Mouse (Mus musculus) frontal cortex, postnatal 25 days (tissue): Measurements from ENCODE around the gene Yif1a.

Experiments used
- DNase-seq, 2 experiments: peaks; one replicate each; pipeline ENCODE4 v3.0.0; 2022; ENCODE audit warnings: low spot score in 2 of 2

Yif1a gene

DNA sequence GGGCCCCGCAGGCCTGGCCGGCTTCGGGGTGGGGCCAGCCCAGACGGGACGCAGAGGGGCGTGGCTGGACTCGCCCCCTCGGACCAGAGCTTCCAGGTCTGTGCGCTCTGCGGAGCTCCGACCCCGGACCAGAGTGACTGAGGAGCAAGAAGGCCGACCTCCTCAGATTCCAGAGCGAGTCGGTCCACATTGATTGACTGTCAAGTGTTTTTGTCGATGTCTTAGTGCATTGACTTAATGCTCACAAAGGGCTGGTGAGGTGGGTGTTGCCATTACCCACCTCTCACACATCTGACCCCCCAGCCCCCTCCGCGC, 30.0 kb downstream of the Yif1a start, which contains the start of gene Klc2:
Klc2 (minus strand) TSS at position 177 of the 315 bp plus-strand sequence.
- DNase-seq = no peak

DNA sequence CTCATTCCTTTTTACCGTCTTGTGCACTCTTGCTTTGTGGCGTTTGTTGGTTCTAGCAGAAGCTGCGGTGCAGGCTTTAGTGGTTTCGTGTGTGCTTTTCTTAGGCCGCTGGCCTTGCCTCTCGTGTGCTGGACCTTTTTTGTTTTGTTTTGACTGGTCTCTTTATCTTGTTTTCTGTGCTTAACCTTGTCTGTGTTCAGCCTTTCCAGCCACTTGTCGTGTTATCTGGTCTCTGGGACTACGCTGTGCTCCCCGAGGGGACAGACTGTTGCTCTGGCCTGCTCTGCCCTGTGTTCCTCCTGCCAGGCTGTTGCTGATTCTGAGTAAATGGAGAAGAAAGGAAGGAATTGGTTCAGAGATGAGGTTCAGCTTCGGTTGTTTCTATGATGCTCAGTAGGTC, 34.2 kb downstream of the Yif1a start:
- no peak for DNase-seq

DNA sequence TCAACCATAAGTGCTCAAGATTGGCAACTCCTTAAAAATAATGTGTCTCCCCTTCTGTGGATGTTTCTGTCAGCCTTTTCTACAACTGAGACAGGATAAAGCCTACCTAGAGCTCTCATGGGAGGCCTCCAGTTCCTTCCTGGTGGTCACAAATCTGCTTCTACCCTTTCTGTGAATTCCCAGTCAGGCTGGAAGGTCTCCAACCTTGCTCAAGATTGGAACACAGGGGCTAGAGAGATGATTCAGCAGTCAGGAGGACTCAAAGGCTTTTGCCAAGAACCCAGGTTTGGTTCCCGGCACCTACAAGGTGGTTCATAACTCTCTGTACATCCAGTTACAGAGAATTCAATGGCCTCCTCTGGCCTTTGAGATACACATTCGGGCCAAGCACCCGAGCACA, 34.9 kb downstream of the Yif1a start:
- DNase-seq = no peak

DNA sequence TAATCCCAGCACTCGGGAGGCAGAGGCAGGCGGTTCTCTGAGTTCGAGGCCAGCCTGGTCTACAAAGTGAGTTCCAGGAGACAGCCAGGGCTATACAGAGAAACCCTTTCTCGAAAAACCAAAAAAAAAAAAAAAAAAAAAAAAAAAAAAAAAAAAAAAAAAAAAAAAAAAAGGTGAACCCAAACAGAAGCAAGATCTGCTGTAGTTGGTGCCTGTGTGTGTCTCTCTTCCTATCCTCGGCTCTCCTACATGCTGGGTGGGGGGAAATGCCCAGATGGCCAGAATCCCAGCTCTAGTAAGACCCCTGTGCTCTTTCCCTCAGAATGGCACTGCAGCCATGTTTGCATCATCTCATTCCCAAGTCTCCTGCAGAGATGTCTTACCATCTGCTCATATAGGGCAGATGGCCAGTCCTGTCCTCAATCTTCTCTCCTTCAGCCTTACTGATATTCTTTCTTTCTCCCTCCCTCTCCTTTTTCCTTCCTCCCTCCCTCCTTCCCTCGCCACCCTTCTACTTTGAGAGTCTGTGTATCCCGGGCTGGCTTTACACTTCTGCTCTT, 35.8 kb downstream of the Yif1a start:
- no peak for DNase-seq

DNA sequence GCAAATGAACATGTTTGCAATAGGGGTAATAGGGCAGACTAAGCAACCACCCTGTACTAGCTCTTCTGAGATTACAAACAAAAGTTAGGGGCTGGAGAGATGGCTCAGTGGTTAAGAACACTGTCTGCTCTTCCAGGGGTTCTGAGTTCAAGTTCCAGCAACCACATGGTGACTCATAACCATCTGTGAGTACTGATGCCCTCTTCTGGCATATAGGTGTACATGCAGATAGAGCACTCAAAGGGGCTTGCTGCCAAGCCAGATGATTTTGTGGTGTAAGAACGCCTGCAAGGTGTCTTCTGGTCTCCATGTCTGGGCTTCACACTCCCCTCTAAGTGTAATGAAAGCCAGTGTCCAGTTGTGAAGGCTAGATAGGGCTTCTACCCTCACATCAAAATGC, 41.4 kb downstream of the Yif1a start:
- DNase-seq = no peak

DNA sequence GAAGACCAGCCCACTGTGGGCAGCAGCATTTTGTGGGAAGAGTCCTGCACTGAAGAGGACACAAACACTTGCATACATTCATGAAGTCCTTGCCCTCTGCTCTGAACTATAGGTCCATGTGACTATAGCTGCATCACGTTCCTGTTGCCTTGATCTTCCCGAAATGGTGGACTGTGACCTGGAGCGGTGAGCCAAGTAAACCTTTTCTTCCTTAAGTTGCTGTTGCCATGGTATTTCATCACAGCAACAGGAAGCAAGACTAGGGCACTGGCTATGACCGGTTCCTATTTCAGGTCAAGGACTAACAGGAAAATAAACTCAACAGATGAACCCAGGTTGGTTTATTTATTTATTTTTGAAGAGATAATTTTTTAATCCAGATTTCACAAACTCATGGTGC, 42.9 kb downstream of the Yif1a start:
- no peak for DNase-seq

DNA sequence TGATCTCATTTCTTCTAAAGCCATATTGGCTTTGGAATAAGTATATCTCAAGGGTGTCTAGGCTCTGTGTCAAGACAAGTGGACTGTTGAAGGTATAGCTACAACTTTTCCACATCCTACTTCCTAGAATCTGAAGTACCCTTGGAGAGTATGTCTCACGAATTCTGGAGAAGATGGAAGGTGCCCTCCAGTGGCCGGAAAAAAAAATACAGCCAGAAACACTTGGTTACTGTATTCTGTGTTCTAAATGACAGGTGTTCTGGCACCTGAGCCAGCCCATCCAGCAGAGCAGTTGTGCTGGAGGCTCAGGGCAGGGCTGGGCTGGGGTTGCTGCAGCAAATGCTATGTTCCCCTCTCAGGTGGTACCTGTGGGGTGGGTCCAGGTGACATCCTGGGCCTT, 51.3 kb downstream of the Yif1a start:
- DNase-seq = peak; percentile 66
